Mouse (Mus musculus): ENCODE results near the gene 1700037H04Rik. TPM values are rescaled to one million over a fixed set of nuclear protein-coding genes. Genes with fewer than 3 reads are reported as not detected.
"Not testable (repeated sequence)": the region's sequence is repeated elsewhere in the genome, so short reads cannot be mapped to it uniquely, and the experiment has no call there.

Gene 1700037H04Rik
- total RNA-seq, 4 experiments from 2014 or later = 53.5 to 59.8 (median 57.2) TPM

DNA sequence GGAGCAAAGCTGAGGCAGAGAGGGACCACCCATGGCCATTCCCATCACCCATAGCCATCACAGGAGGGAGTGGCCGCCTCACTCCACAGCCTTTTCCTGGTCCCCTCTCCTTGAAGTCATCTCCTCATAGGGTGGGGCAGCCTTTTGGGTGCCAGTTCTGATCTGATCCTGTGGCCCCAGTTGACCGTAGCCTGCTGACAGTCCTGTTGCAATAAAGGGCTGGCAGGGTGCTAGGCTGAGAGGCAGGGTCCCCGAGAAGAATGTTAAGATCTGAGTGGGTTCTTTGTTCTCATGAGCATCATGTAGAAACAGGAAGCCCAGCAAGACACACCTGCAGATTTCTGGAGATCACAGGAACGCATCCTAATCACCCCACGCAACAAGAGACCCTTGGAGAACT is 31.7 kb downstream of the 1700037H04Rik start:
- DNase-seq (ENCODE audit: low spot score in 2 of 2) = no peak

DNA sequence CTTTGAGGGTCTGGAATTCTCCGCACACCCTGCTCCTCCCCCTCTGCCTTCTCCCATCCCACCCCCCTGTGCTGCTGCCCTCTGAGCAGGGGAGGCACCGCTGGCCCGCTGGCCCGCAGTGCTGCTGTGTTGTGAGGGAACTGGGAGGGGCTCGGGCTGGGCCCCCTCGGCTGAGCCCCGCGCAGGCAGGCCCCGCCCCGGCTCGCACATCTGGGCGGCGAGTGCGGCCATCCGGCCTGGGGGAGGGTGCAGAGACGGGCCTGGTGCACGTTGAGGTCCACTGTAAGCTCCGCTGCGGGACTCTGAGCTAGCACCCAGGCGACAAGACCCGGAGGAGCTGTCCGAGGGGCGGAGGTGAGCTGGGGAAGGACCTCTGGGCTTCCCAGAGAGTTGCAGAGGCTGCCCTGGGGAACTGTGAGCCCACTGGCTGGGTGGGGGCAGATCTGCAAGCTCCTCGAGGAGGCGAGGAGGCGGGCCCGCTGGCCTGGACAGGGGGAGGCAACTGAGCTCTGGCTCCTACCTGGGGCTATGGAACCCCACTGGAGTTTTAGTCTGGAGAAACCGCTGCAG is 32.6 kb downstream of the 1700037H04Rik start, which contains the start of gene Hspa12b:
TSS of gene Hspa12b (plus strand) at position 120 of the 570 bp plus-strand sequence.
- no peak for DNase-seq (ENCODE audit: low spot score in 2 of 2)

- peak in 1 of 2 experiments; percentile 1 for DNase-seq (ENCODE audit: low spot score in 2 of 2)
Observed at GRCm38 (mm10) chr2:131125964-131126815, 33.7 kb downstream of the 1700037H04Rik start.

- no peak for DNase-seq (ENCODE audit: low spot score in 2 of 2)
Observed at GRCm38 (mm10) chr2:131125157-131125963, 34.5 kb downstream of the 1700037H04Rik start.

DNA sequence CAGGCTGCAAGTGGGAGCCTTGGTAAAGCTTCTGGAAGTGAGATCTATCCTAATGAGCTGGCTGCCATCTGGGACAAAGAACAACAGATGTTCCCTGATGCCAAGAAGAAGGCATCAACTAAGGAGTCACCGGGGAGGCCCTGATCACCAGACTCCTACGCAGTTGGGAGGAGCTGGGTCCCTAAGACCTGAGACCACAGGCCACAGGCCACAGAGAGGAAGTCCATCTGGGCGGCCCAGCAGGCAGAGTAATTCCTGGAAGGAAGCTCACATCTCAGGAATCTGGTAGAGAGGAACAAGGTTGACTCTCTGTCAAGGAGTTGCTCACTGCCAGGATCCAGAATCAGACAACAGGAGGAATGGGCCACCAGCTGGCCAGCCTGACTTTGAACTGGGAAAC is 35.7 kb downstream of the 1700037H04Rik start:
- peak in 1 of 2 experiments; percentile 28 for DNase-seq (ENCODE audit: low spot score in 2 of 2)

DNA sequence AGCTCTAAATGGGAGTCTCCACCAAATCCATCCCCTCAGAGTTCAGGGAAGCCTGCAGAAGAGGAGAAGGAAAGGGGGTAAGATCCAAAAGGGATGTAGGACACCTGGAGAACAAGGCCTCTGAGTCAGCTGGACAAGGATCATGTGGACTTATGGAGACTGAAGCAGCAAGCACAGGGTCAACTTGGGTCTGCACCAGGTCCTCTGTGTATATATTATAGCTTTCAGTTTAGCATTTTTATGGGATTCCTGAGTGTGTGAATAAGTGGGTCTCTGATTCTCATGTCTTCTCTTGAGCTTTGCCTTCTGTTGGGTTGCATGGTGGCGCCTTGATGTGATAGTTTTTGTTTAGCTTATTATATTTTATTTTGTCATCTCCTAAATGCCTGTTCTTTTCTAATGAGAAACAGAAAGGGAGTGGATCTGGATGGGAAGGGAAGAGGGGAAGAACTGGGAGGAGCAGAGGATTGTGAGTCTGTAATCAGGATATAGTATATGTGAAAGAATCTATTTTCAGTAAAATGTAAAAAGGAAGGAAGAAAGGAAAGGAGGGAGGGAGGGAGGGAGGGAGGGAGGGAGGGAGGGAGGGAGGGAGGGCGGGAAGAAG is 40.8 kb downstream of the 1700037H04Rik start:
- DNase-seq (ENCODE audit: low spot score in 2 of 2) = no peak

DNA sequence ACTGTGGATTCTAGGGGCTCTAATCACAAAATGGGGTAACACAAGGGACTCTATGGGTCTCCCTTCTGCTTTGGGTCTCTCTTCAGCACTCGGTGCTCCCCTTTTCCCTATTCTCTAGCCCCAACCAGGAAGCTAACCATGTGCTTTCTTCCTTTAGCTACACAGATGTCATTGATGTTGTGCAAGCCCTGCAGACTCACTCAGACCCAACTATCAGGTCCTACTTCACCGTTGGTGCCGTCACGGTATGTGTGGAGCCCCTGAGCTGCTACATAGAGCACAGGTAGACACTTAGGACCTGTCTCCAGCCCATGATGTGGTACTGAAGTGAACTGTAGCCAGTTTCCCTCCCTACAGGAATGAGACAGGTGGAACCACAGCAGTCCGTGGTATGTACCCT is 53.9 kb downstream of the 1700037H04Rik start:
- DNase-seq (ENCODE audit: low spot score in 2 of 2) = no peak

DNA sequence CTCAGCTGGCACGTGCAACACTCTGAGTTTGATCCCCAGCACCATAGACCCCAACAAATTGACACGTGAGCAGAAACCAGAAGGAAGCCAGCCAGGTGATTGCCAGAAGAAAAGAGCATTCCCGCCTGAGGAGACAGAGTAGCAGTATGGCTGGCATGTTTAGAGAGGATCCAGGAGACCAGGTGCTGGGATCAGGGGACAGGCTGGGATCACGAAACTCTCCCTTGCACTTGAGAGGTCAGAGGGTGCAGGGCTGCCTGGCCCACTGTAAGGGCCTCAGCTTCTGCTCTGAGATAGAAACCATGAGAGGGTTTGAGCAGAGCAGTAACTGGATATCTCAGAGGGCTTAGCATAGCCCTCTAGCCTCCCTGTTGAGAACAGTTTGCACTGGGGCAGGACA is 54.8 kb downstream of the 1700037H04Rik start:
- not testable (repeated sequence) for DNase-seq (ENCODE audit: low spot score in 2 of 2)

GRCm38 (mm10) chr2:131104021-131104420 is 55.9 kb downstream of the 1700037H04Rik start:
- DNase-seq (ENCODE audit: low spot score in 2 of 2) = no peak

DNA sequence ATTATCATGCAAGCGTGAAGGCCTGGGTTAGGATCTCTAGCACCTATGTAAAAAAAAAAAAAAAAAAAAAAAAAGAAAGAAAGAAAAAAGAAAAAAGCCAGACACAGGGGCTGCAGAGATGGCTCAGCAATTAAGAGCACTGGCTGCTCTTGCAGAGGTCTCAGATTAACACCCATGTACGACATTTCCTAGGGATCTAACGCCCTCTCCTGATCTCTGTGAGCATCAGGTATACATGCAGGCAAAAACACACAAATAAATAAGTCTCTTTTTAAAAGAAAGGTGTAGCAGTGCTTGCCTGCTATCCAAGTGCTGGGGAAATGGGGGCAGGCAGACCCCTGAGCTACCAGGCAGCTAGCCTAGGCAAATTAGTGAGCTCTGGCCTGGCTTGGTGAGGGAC is 58.4 kb downstream of the 1700037H04Rik start:
- DNase-seq (ENCODE audit: low spot score in 2 of 2) = no peak

GRCm38 (mm10) chr2:131097087-131097486 is 62.8 kb downstream of the 1700037H04Rik start:
- no peak for DNase-seq (ENCODE audit: low spot score in 2 of 2)

Other genes with a start within 250 kb of the 1700037H04Rik start
- gene Gfra4, start 117.0 kb downstream of the 1700037H04Rik start, total RNA-seq (2022) = 10 to 100 TPM; 52.8 to 62.0 (median 58.8) TPM
- 1 to 10 TPM in 2 of 4 experiments, under 1 TPM in 2; 0.62 to 1.4 (median 1.0) TPM for gene Adam33, start 96.3 kb downstream of the 1700037H04Rik start, total RNA-seq (2022)
- 1 to 10 TPM in 1 of 4 experiments, under 1 TPM in 3; 0.39 to 1.5 (median 0.75) TPM for gene Siglec1, start 73.3 kb downstream of the 1700037H04Rik start, total RNA-seq (2022)
- 10 to 100 TPM in 2 of 4 experiments, 1 to 10 TPM in 2; 8.8 to 11.8 (median 9.6) TPM for gene Hspa12b, start 32.8 kb downstream of the 1700037H04Rik start, total RNA-seq (2022)
- not detected for gene Gm11037, start 26.6 kb downstream of the 1700037H04Rik start, total RNA-seq (2022)
- gene Cenpb, start 20.0 kb upstream of the 1700037H04Rik start, total RNA-seq (2022) = 10 to 100 TPM; 65.8 to 79.4 (median 73.1) TPM
- gene Cdc25b, start 26.9 kb upstream of the 1700037H04Rik start, total RNA-seq (2022) = 10 to 100 TPM; 21.6 to 31.4 (median 25.4) TPM
- 10 to 100 TPM in 2 of 4 experiments, 1 to 10 TPM in 2; 6.7 to 10.7 (median 8.8) TPM for gene Spef1, start 27.2 kb upstream of the 1700037H04Rik start, total RNA-seq (2022)
- 10 to 100 TPM; 20.9 to 24.2 (median 22.8) TPM for gene Ap5s1, start 47.0 kb upstream of the 1700037H04Rik start, total RNA-seq (2022)
- 1 to 10 TPM; 8.5 to 9.1 (median 8.8) TPM for gene Mavs, start 74.0 kb upstream of the 1700037H04Rik start, total RNA-seq (2022)
- 10 to 100 TPM; 43.7 to 61.7 (median 52.4) TPM for gene Pank2, start 102.4 kb upstream of the 1700037H04Rik start, total RNA-seq (2022)
- 10 to 100 TPM; 26.5 to 30.2 (median 28.2) TPM for gene Rnf24, start 192.8 kb upstream of the 1700037H04Rik start, total RNA-seq (2022)

Measured in layer of hippocampus, adult 8-10 months (tissue).